Mouse (Mus musculus): ENCODE results near the gene Ifngr2. TPM values are rescaled to one million over a fixed set of nuclear protein-coding genes. Genes with fewer than 3 reads are reported as not detected.

Gene Ifngr2
- polyA plus RNA-seq, 2 experiments, result 23.0 to 45.4 TPM

DNA sequence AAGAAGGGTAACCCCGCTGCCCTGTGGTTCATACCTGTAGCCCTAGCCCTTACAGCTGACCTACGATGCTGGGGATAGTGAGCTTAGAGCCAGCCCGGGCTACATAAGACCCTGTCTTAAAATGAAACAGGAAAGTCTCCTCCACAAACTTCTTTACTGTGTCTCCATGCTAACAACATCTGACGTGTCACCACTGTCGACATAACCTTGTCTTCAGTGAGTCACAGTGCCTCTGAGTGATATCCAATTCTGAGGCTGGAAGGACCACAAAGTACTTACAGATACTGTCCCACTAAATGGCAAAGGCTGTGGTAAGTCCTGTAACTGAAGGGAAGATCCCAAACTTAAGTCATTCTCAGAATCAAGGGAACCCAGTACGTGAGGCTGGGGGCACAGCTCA lies 39.4 kb downstream of the Ifngr2 start:
- 90% methylated on average over 6 of the region's 6 CpGs for WGBS
- ATAC-seq (ENCODE audit: low FRiP score, low read depth), result no peak
- Histone ChIP-seq H3K4me2 (replicated peaks; ENCODE audit: low read depth, low read length, severe bottlenecking) (no peak overlapping the region), H3K27ac (replicated peaks; ENCODE audit: low read depth, low read length) (no peak overlapping the region), H3K36me3 (ENCODE audit: control insufficient read depth, insufficient read depth, low read length) (peaks cover 9% of the 10 kb centered on the region; the same call in 1 of the 2 replicates), H3K4me3 (replicated peaks; ENCODE audit: low read length) (no peak overlapping the region), H3K9me3 (ENCODE audit: control insufficient read depth, low read length) (no peaks in the 10 kb centered on the region), H3K27me3 (ENCODE audit: control insufficient read depth, insufficient read depth, low read length) (no peaks in the 10 kb centered on the region), H3K9ac (ENCODE audit: low read depth, low read length, severe bottlenecking) (no peak overlapping the region), H3K4me1 (ENCODE audit: control insufficient read depth, insufficient read depth, low read length) (no peaks in the 10 kb centered on the region)
- DNase-seq (ENCODE audit: low spot score), result no peak
- TF ChIP-seq POLR2A (IDR thresholded peaks at IDR 0.05; ENCODE audit: borderline replicate concordance, extremely low read depth, insufficient read depth, insufficient read length), result no peak

DNA sequence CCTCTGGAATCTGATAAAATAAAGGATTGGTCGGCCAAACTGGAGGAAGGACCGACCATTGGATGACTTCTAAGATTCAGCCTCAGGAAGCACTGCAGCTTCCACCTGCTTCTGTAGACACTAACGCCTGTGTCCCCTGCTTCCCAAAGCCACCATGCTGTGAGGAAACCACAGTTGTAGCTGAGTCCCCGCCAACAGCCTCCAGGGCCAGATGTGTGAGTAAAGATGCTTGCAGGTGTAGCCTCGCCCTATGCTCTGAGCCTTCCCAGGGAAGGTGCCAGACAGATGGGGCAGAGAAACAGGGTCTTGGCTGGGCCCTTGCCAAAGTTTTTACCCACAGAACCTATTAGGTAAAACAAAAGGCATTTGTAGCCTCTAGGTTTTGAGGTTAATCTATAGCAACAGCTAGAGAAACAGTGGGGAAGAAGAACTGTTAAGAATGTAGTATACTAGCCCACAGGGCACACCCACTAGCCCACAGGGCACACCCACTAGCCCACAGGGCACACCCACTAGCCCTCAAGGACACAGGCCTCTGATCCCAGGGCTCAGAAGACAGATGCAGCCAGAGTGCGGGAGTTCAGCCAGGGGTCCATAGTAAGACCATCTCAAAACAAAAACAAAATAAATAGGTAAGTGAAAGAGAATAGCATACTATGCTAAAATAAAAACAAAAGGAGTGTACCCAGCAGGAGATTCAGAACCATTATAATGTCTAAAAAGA lies 41.0 kb downstream of the Ifngr2 start:
- Histone ChIP-seq H3K27me3 (ENCODE audit: control insufficient read depth, insufficient read depth, low read length) (no peaks in the 10 kb centered on the region), H3K27ac (replicated peaks; ENCODE audit: low read depth, low read length) (no peak overlapping the region), H3K9ac (ENCODE audit: low read depth, low read length, severe bottlenecking) (no peak overlapping the region), H3K4me2 (replicated peaks; ENCODE audit: low read depth, low read length, severe bottlenecking) (no peak overlapping the region), H3K4me1 (ENCODE audit: control insufficient read depth, insufficient read depth, low read length) (no peaks in the 10 kb centered on the region), H3K4me3 (replicated peaks; ENCODE audit: low read length) (no peak overlapping the region), H3K36me3 (ENCODE audit: control insufficient read depth, insufficient read depth, low read length) (peaks cover 5% of the 10 kb centered on the region; the same call in 1 of the 2 replicates), H3K9me3 (ENCODE audit: control insufficient read depth, low read length) (no peaks in the 10 kb centered on the region)
- ATAC-seq (ENCODE audit: low FRiP score, low read depth) (no peak), DNase-seq (ENCODE audit: low spot score) (no peak)
- no peak for TF ChIP-seq POLR2A (IDR thresholded peaks at IDR 0.05; ENCODE audit: borderline replicate concordance, extremely low read depth, insufficient read depth, insufficient read length)
- WGBS, result 64% methylated on average over 6 of the region's 6 CpGs

DNA sequence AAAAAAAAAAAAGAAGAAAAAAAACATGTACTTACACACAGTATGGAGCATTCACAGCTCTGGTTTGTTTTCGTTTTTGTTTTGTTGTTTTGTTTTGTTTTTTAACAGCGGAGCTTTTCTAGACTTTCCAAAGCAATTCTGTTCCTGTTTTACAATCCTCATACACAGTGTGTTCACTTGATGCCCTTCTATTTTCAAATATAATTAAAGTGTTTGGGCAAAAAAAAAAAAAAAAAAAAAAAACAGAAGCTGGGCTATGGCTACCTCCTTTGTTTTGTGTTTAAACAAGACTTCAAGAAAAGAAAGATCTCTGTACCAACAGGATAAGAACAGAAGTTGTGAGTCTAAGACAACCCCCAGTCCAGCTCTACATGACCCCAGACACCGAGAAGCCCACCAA lies 41.8 kb downstream of the Ifngr2 start:
- H3K9ac ChIP-seq (ENCODE audit: low read depth, low read length, severe bottlenecking), result no peak overlapping the region

DNA sequence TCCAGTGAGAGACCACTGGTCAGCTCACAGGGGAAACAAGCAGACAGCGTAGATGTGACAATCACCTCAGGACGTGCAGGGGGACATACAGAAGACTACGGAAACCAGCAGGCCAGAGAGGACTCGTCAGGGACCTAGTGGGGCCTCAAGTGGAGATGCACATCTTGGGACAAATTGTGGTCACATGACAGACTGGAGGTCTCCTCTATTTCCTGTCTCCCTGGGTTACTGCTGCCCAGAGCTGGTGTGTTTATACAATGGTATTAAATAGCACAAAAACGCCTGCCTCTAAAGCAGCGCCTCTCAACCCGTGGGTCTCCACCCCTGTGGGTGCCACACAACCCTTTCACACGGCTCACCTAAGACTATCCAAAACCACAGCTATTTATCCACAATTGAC lies 45.3 kb downstream of the Ifngr2 start:
- H3K36me3 ChIP-seq (ENCODE audit: control insufficient read depth, insufficient read depth, low read length), result no peaks in the 10 kb centered on the region
- H3K9ac ChIP-seq (ENCODE audit: low read depth, low read length, severe bottlenecking), result no peak overlapping the region
- no peaks in the 10 kb centered on the region for H3K9me3 ChIP-seq (ENCODE audit: control insufficient read depth, low read length)
- no peak overlapping the region for H3K4me3 ChIP-seq (replicated peaks; ENCODE audit: low read length)
- H3K4me1 ChIP-seq (ENCODE audit: control insufficient read depth, insufficient read depth, low read length), result peaks cover 3% of the 10 kb centered on the region; the same call in 1 of the 2 replicates
- H3K27ac ChIP-seq (replicated peaks; ENCODE audit: low read depth, low read length), result no peak overlapping the region
- no peak for ATAC-seq (ENCODE audit: low FRiP score, low read depth)
- TF ChIP-seq POLR2A (IDR thresholded peaks at IDR 0.05; ENCODE audit: borderline replicate concordance, extremely low read depth, insufficient read depth, insufficient read length), result no peak
- WGBS, result 63% methylated on average over 8 of the region's 8 CpGs
- no peak overlapping the region for H3K4me2 ChIP-seq (replicated peaks; ENCODE audit: low read depth, low read length, severe bottlenecking)
- no peak for DNase-seq (ENCODE audit: low spot score)
- H3K27me3 ChIP-seq (ENCODE audit: control insufficient read depth, insufficient read depth, low read length), result no peaks in the 10 kb centered on the region

More for the DNA sequence above, 41.8 kb downstream of the Ifngr2 start:
- no peak overlapping the region for H3K4me2 ChIP-seq (replicated peaks; ENCODE audit: low read depth, low read length, severe bottlenecking)
- TF ChIP-seq POLR2A (IDR thresholded peaks at IDR 0.05; ENCODE audit: borderline replicate concordance, extremely low read depth, insufficient read depth, insufficient read length), result no peak
- H3K4me3 ChIP-seq (replicated peaks; ENCODE audit: low read length), result no peak overlapping the region
- no peak overlapping the region for H3K27ac ChIP-seq (replicated peaks; ENCODE audit: low read depth, low read length)
- ATAC-seq (ENCODE audit: low FRiP score, low read depth) (no peak), DNase-seq (ENCODE audit: low spot score) (no peak)
- no peaks in the 10 kb centered on the region for H3K27me3 ChIP-seq (ENCODE audit: control insufficient read depth, insufficient read depth, low read length)
- no peaks in the 10 kb centered on the region for H3K9me3 ChIP-seq (ENCODE audit: control insufficient read depth, low read length)
- WGBS, result 93% methylated on average over 3 of the region's 3 CpGs
- H3K4me1 ChIP-seq (ENCODE audit: control insufficient read depth, insufficient read depth, low read length), result no peaks in the 10 kb centered on the region
- H3K36me3 ChIP-seq (ENCODE audit: control insufficient read depth, insufficient read depth, low read length), result 0 out of 2 replicates have a peak, but pooled peaks cover 5% of the 10 kb centered on the region

DNA sequence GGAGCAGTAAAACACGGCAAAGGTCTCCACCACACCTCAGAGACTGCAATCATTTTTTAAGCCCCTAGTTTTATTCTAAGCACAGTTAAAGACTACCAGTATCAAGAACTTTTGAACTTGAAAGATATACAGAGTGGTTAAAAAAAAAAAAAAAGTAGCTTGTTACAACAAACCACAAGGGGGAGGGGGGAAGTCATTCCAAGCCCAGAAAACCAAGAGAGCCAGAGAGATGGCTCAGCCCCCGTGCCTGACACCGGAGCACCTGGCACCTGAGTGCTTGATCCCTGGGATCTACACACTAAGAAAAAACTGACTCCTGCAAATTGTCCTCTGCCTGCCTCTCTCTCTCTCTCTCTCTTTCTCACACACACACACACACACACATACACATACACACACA lies 46.4 kb downstream of the Ifngr2 start:
- Histone ChIP-seq H3K4me1 (ENCODE audit: control insufficient read depth, insufficient read depth, low read length) (peaks cover 3% of the 10 kb centered on the region; the same call in 1 of the 2 replicates), H3K27ac (replicated peaks; ENCODE audit: low read depth, low read length) (no peak overlapping the region), H3K4me3 (replicated peaks; ENCODE audit: low read length) (no peak overlapping the region), H3K9ac (ENCODE audit: low read depth, low read length, severe bottlenecking) (no peak overlapping the region), H3K36me3 (ENCODE audit: control insufficient read depth, insufficient read depth, low read length) (no peaks in the 10 kb centered on the region), H3K9me3 (ENCODE audit: control insufficient read depth, low read length) (no peaks in the 10 kb centered on the region), H3K4me2 (replicated peaks; ENCODE audit: low read depth, low read length, severe bottlenecking) (no peak overlapping the region), H3K27me3 (ENCODE audit: control insufficient read depth, insufficient read depth, low read length) (no peaks in the 10 kb centered on the region)
- no peak for DNase-seq (ENCODE audit: low spot score)
- WGBS, result 55% methylated on average over 3 of the region's 3 CpGs
- no peak for ATAC-seq (ENCODE audit: low FRiP score, low read depth)
- TF ChIP-seq POLR2A (IDR thresholded peaks at IDR 0.05; ENCODE audit: borderline replicate concordance, extremely low read depth, insufficient read depth, insufficient read length), result no peak

Data from limb, embryonic 14.5 days (tissue).